Mouse (Mus musculus) hindbrain, embryonic 14.5 days (tissue): ENCODE results near the gene Zfp523. TPM values are rescaled to one million over a fixed set of nuclear protein-coding genes. Genes with fewer than 3 reads are reported as not detected.

ENCODE experiments used
- polyA plus RNA-seq: library from polyadenylated mRNA; unstranded; fragments of >200 nt; fragmentation: Nextera tagmentation; extraction: Ambion mirVana; gene quantifications from 2 replicates; pipeline ENCODE4 v1.2.1, GENCODE M21; 2014

The Zfp523 gene
- polyA plus RNA-seq, 1 experiment from 2014 or later, result 40.9 TPM

Other genes starting within 250 kb of the Zfp523 start
- gene Tcp11, start 96.5 kb upstream of the Zfp523 start, polyA plus RNA-seq, result 0.94 and 1.6 TPM in 2 replicates
- 4.7 and 6.6 TPM in 2 replicates for gene Scube3, start 35.0 kb upstream of the Zfp523 start, polyA plus RNA-seq
- 4.3 and 6.5 TPM in 2 replicates for gene Def6, start 30.6 kb downstream of the Zfp523 start, polyA plus RNA-seq
- 1.6 and 1.8 TPM in 2 replicates for gene Ppard, start 55.6 kb downstream of the Zfp523 start, polyA plus RNA-seq
- gene Fance, start 136.4 kb downstream of the Zfp523 start, polyA plus RNA-seq, result 22.0 and 22.6 TPM in 2 replicates
- 370 and 441 TPM in 2 replicates for gene Rpl10a, start 151.3 kb downstream of the Zfp523 start, polyA plus RNA-seq
- 1.3 and 1.4 TPM in 2 replicates for gene Tead3, start 173.7 kb downstream of the Zfp523 start, polyA plus RNA-seq
- 1.2 and 1.7 TPM in 2 replicates for gene Tulp1, start 188.1 kb downstream of the Zfp523 start, polyA plus RNA-seq